Mouse (Mus musculus): Measurements from ENCODE around the gene Vwa3a. TPM values are rescaled to one million over a fixed set of nuclear protein-coding genes. Genes with fewer than 3 reads are reported as not detected.

Gene Vwa3a
- polyA plus RNA-seq (2012; ENCODE audit: low replicate concordance), result not detected in 2 replicates

DNA sequence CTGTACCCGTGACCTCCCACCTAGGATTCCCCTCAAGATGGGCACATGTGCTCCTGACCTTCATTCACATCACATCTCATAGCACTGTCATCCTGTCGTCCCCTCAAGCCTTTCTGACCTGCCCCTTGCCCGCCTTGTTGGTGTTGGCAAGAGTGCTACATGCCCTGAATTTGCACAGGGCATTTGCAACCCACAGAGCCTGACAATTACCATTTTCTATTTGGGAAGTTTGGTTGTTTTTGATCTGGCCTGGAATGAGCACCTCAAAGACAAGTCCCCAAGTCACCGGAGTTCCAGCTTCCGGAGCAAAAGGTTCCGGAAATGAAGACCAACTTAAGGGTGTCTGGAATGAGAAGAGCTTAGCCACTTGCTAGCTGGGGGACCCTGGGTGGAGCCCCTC, at the start of gene Vwa3a:
Vwa3a (plus strand) TSS at position 301 of the 400 bp plus-strand sequence.

GRCm38 (mm10) chr7:120811834-120812415, 72.8 kb downstream of the Vwa3a start, which contains the start of gene Gm5737:
TSS of gene Gm5737 (plus strand) at chr7:120812365.

DNA sequence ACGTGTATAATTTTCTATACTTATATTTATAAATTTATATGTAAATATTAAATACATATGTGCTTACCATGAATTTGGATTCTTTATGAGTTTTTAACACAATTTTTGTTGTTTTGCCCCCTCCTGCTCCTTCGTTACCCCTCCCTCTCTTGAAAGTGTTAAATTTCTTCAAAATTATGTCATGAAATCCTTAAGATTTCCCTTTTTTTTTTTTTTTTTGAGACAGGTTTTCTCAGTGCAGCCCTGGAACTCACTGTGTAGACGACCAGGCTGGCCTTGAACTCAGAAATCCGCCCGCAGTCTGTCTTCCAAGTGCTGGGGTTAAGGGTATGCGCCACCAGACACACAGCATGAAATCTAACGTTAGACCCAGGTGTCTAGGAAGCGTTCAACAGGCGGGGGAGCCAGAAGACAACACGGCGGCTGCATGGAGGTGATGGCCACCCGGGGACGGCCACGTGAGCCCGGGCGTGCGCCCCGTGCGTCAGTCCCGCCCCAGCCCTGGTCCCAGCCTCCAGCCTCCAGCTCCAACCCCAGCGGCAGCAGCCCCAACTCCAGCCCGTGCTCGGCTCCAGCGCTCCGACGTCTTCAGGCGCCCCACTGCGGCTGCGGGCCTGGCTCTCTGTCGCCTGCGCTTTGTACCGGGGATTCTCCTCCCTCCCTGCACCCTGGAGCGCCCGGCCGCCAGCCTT, 103.4 kb downstream of the Vwa3a start, which contains the start of gene Eef2k:
Eef2k (plus strand) TSS at position 487 of the 692 bp plus-strand sequence.

Other genes starting within 250 kb of the Vwa3a start
- gene Uqcrc2, start 104.1 kb upstream of the Vwa3a start, polyA plus RNA-seq (2012; ENCODE audit: low replicate concordance), result 3.5 and 9.7 TPM in 2 replicates
- not detected in 2 replicates for gene Pdzd9, start 69.0 kb upstream of the Vwa3a start, polyA plus RNA-seq (2012; ENCODE audit: low replicate concordance)
- 27.2 and 57.5 TPM in 2 replicates for gene Mosmo, start 61.7 kb upstream of the Vwa3a start, polyA plus RNA-seq (2012; ENCODE audit: low replicate concordance)
- gene Gm5737, start 73.0 kb downstream of the Vwa3a start, polyA plus RNA-seq (2012; ENCODE audit: low replicate concordance), result not detected in 2 replicates
- 22.8 and 26.3 TPM in 2 replicates for gene Eef2k, start 103.5 kb downstream of the Vwa3a start, polyA plus RNA-seq (2012; ENCODE audit: low replicate concordance)
- gene Polr3e, start 178.4 kb downstream of the Vwa3a start, polyA plus RNA-seq (2012; ENCODE audit: low replicate concordance), result 13.7 and 14.3 TPM in 2 replicates
- 10.7 and 33.2 TPM in 2 replicates for gene Cdr2, start 243.0 kb downstream of the Vwa3a start, polyA plus RNA-seq (2012; ENCODE audit: low replicate concordance)
- gene Mfsd13b, start 243.2 kb downstream of the Vwa3a start, polyA plus RNA-seq (2012; ENCODE audit: low replicate concordance), result 0.07 TPM in 1 of 2 replicates, not detected in the other